Mouse (Mus musculus) hindbrain, embryonic 11.5 days (tissue): ENCODE measurements around the gene Rps25. TPM values are rescaled to one million over a fixed set of nuclear protein-coding genes. Genes with fewer than 3 reads are reported as not detected.
"Not testable (repeated sequence)": the region's sequence is repeated elsewhere in the genome, so short reads cannot be mapped to it uniquely, and the experiment has no call there.

Experiments used
- ATAC-seq: fragments of 200-750 bp; cut with Nextera tagmentation; 2 replicates; pipeline ENCODE4 v1.8.0; 2017; ENCODE audit warnings: mild to moderate bottlenecking, moderate TSS enrichment, moderate library complexity; ENCODE audit not compliant: low FRiP score
- DNase-seq: peaks from one replicate; pipeline ENCODE4 v3.0.0-alpha.2; 2015; ENCODE audit warnings: low spot score
- H3K27ac ChIP-seq: fragments of 300-500 bp; sonication (generic); 2 replicates; pipeline ENCODE4 v1.5.1; 2014; ENCODE audit warnings: mild to moderate bottlenecking, low read depth, low read length
- H3K27me3 ChIP-seq: fragments of 300-500 bp; sonication (generic); 2 replicates; pipeline ENCODE4 v1.6.1; 2014; ENCODE audit warnings: mild to moderate bottlenecking, low read length, moderate library complexity, mixed read lengths; ENCODE audit not compliant: control insufficient read depth, insufficient read depth
- H3K36me3 ChIP-seq: fragments of 300-500 bp; sonication (generic); 2 replicates; pipeline ENCODE4 v1.6.1; 2014; ENCODE audit warnings: mild to moderate bottlenecking, low read length, moderate library complexity, mixed read lengths; ENCODE audit not compliant: control insufficient read depth, insufficient read depth
- H3K4me1 ChIP-seq: fragments of 300-500 bp; sonication (generic); replicated peaks from 2 replicates; pipeline ENCODE4 v1.6.1; 2014; ENCODE audit warnings: low read length, mixed read lengths; ENCODE audit not compliant: control insufficient read depth, insufficient read depth
- H3K4me2 ChIP-seq: fragments of 300-500 bp; sonication (generic); replicated peaks from 2 replicates; pipeline ENCODE4 v1.6.1; 2014; ENCODE audit warnings: mild to moderate bottlenecking, low read depth, low read length
- H3K4me3 ChIP-seq: fragments of 300-500 bp; sonication (generic); 2 replicates; pipeline ENCODE4 v1.5.1; 2014; ENCODE audit warnings: low read depth, low read length
- H3K9ac ChIP-seq: fragments of 300-500 bp; sonication (generic); 2 replicates; pipeline ENCODE4 v1.6.1; 2014; ENCODE audit warnings: low read depth, low read length
- H3K9me3 ChIP-seq: fragments of 300-500 bp; sonication (generic); 2 replicates; pipeline ENCODE4 v1.6.1; 2016; ENCODE audit warnings: low read length; ENCODE audit not compliant: control insufficient read depth
- WGBS: fragments of 180-500 bp; shearing (Covaris S2); extraction: QIAGEN DNeasy Blood & Tissue Kit; methylation state at CpG from one replicate; pipeline ENCODE4 v1.1.7; 2014; 5-methylcytosine and 5-hydroxymethylcytosine counted together
- polyA plus RNA-seq: library from polyadenylated mRNA; unstranded; fragments of >200 nt; fragmentation: Nextera tagmentation; extraction: Ambion mirVana; gene quantifications from 2 replicates; pipeline ENCODE4 v1.2.1, GENCODE M21; 2014

Rps25 gene
- 1,535 and 1,670 TPM in 2 replicates for polyA plus RNA-seq

DNA sequence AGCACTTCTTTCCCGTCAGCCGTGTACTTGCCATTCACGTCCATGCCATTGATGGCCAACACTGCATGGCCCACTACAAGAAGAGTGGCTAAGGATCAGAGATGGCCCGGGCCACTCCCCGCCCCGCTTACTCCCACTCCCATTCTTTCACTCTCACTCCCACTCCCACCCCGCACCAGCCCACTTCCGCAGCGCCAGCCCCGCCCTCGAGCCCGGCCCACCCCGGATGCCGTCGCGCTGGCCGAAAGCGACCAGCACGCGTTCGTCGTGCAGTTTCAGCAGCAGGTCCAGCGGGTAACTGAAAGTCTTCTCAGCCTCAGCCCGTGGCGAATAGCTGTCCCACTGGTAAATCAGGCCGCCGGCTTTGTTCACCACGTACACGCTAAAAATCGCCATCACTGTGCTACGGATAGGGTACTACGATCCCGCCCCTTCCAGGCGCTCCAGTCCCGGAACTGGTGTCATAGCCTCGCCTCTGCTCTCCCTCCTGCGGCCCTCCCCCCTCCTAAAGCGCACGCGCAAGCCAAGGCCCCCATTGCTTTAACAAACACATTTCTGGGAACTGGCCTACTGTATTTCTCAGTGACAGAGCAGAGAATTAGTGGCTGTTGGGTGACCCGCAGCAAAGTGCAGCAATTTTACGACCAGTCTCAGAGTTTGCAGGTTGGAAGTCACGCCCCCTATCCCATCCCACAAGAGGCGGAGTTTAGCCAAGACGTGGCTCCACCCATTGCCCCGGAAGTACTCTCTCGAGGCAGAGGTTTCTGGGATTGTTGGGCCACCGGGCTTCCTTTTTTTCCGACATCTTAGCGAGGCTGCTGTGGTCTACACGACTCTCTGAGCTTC is at the start of gene Rps25, which contains the start of gene Trappc4:
TSS of gene Rps25 (plus strand) at position 234 of the 846 bp plus-strand sequence.
TSS of gene Trappc4 (minus strand) at position 695 of the 846 bp plus-strand sequence.
- H3K36me3 ChIP-seq: peaks cover 5% of the 10 kb centered on the region; the same call in 1 of the 2 replicates
- 0% methylated on average over 48 of the region's 51 CpGs for WGBS
- H3K4me1 ChIP-seq: no peaks in the 10 kb centered on the region
- peak within 1 kb of the TSS; percentile 81 for H3K9ac ChIP-seq
- DNase-seq (peak; percentile 97), ATAC-seq (peak; percentile 97)
- no peaks in the 10 kb centered on the region for H3K27me3 ChIP-seq
- H3K9me3 ChIP-seq: no peaks in the 10 kb centered on the region
- H3K4me3 ChIP-seq: peak within 1 kb of the TSS; percentile 87
- peak within 1 kb of the TSS; percentile 60 for H3K4me2 ChIP-seq
- peak within 1 kb of the TSS; percentile 92 for H3K27ac ChIP-seq

DNA sequence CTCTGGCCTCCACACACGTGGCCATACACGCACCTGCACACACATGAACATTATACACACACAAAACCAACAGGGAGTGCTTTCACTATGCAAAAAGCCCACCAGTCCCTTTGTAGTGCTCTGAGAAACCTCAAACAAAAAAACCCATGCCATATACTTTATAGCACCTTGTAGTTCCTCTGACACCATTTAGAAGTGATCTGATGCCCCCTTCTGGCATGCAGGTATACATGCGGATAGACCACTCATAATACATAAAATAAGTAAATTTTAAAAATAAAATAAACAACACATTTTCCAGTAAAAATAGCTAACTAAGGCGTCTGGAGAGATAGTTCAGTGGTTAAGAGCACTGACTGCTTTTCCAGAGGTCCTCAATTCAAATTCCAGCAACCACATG is 49.7 kb upstream of the Rps25 start:
- H3K36me3 ChIP-seq: peaks cover 30% of the 10 kb centered on the region
- 72% methylated on average over 4 of the region's 4 CpGs for WGBS
- ATAC-seq: no peak
- H3K4me1 ChIP-seq: no peaks in the 10 kb centered on the region
- H3K27ac ChIP-seq: no peak overlapping the region
- no peak overlapping the region for H3K9ac ChIP-seq
- DNase-seq: peak; percentile 31
- no peak overlapping the region for H3K4me2 ChIP-seq
- H3K27me3 ChIP-seq: no peaks in the 10 kb centered on the region
- H3K4me3 ChIP-seq: no peak overlapping the region
- H3K9me3 ChIP-seq: no peaks in the 10 kb centered on the region

DNA sequence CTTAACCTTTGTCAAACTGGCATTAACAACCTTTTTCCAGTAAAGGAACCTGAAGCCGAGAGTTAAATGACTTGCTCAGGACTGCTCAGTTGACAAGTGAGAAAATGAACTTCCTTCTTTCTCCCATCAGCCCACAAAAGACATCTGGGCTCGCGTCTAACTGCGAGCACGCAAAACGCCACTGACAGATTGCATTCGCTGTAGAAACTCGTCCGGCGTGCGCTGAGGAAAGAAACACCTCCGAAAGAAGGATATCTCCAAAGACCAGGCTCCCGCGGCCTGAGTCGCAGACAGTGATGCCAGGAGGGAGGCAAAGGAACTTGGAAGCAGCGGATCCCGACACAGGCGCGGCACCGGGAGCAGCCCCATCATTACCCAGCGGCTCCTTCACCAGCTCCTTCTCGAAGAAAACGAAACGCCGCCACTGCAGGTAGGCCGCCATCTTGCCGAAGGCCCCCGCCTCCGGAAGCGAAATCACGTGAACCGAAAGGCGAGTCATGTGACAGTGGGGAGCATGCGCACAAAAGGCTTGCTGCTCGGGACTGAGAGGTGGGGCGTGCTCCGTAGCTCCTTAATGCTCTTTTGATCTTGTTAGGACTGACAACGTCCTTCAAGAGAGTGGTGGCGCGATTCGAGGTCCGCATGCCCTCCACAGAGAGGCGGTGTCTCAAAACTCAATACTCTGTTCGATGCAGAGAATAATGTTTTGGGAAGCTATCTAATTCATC is 45.6 kb upstream of the Rps25 start, which contains the start of gene Vps11:
TSS of gene Vps11 (minus strand) at position 481 of the 728 bp plus-strand sequence.
- H3K9ac ChIP-seq: peak within 1 kb of the TSS; percentile 83
- ATAC-seq (peak; percentile 94), DNase-seq (peak; percentile 97)
- WGBS: 1% methylated on average over 44 of the region's 44 CpGs
- H3K4me3 ChIP-seq: peak within 1 kb of the TSS; percentile 74
- no peaks in the 10 kb centered on the region for H3K9me3 ChIP-seq
- no peaks in the 10 kb centered on the region for H3K4me1 ChIP-seq
- no peaks in the 10 kb centered on the region for H3K27me3 ChIP-seq
- H3K4me2 ChIP-seq: peak within 1 kb of the TSS; percentile 49
- H3K36me3 ChIP-seq: peaks cover 12% of the 10 kb centered on the region
- H3K27ac ChIP-seq: no peak within 1 kb of the TSS

DNA sequence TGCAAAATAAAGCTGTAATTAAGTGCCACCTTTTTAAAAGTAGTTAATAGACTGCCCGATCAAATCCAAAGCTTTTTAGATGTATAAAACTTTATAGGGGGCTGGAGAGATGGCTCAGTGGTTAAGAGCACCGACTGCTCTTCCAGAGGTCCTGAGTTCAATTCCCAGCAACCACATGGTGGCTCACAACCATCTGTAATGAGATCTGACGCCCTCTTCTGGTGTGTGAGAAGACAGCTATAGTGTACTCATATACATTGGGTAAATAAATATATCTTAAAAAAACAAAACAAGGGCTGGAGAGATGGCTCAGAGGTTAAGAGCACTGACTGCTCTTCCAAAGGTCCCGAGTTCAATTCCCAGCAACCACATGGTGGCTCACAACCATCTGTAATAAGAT is 45.0 kb upstream of the Rps25 start:
- Histone ChIP-seq H3K4me3 (peak overlapping the region; percentile 74; the same call in 1 of the 2 replicates), H3K4me2 (peak overlapping the region; percentile 26; the same call in 1 of the 2 replicates)
- DNase-seq, H3K27me3 ChIP-seq, H3K27ac ChIP-seq, H3K4me1 ChIP-seq, H3K36me3 ChIP-seq, H3K9ac ChIP-seq, H3K9me3 ChIP-seq: not testable (repeated sequence)
- 49% methylated on average over 4 of the region's 4 CpGs for WGBS
- ATAC-seq: 0 out of 2 replicates have a peak, but pooled peaks have one; percentile 30

DNA sequence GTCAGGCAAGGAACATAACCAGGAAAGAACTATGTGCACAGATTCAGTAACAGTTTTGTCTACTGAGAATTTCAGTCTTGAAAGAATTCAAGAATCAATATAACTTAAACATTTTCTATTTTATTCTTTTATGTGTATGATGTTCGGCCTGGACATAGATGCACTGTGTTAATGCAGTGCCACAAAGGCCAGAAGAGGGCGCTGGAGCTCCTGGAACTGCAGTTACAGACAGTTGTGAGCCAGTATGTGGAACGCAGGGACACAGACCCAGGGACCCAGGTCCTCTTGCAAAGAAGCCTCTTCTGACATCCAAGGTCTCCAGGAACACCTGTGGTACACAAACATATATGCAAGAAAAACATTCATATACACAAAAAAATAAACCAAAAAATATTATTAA is 42.5 kb upstream of the Rps25 start:
- H3K9me3 ChIP-seq: no peaks in the 10 kb centered on the region
- H3K27me3 ChIP-seq: no peaks in the 10 kb centered on the region
- H3K9ac ChIP-seq: no peak overlapping the region
- ATAC-seq (no peak), DNase-seq (peak; percentile 24)
- H3K4me1 ChIP-seq: no peaks in the 10 kb centered on the region
- H3K4me2 ChIP-seq: no peak overlapping the region
- no peak overlapping the region for H3K27ac ChIP-seq
- no peak overlapping the region for H3K4me3 ChIP-seq
- H3K36me3 ChIP-seq: no peaks in the 10 kb centered on the region
- WGBS: 64% methylated on average over 3 of the region's 3 CpGs

DNA sequence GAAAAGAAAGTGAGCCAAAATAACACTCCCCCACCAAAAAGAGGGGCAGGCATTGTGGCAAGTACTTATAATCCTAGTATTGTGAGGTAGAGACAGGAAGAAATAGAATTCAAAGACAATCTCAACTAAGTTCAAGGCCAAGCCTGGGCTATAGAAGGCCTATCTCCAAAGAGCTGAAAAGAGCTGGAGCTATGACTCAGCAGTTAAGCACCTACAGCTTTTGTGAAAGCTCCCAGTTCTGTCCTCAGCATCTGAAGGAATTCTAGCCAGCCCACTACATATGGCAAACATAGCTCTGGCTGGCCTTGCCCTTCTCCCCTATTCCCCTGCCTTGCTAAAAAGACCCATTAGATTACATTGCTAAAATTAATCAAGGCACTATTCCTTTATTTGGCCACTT is 33.6 kb upstream of the Rps25 start:
- Histone ChIP-seq H3K27me3 (no peaks in the 10 kb centered on the region), H3K4me3 (no peak overlapping the region), H3K4me1 (no peaks in the 10 kb centered on the region), H3K9me3 (no peaks in the 10 kb centered on the region), H3K4me2 (no peak overlapping the region), H3K9ac (no peak overlapping the region), H3K36me3 (no peaks in the 10 kb centered on the region), H3K27ac (no peak overlapping the region)
- no peak for ATAC-seq
- DNase-seq: no peak

DNA sequence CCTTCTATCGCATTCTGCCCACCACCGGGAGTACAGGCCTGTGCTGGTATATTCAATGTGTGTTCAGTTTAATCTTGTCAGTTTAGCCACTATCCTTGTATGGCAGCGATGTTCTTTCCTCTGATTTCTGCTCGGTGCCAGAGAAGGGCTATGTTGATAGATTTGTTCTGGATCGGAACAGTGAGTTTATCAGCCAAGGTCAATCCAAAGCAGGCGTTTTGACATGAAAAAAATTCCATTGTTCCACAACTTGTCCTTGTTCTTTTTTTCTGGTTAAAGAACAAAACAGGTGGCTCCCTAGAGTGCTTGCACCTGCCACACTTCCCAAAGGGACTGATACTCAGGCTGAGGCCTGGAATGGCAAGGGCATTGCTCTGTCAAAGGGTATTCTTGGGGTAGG is 30.8 kb upstream of the Rps25 start:
- no peak for ATAC-seq
- 95% methylated on average over 6 of the region's 6 CpGs for WGBS
- H3K27me3 ChIP-seq: no peaks in the 10 kb centered on the region
- no peak overlapping the region for H3K27ac ChIP-seq
- H3K36me3 ChIP-seq: 0 out of 2 replicates have a peak, but pooled peaks cover 1% of the 10 kb centered on the region
- H3K9ac ChIP-seq: no peak overlapping the region
- DNase-seq: no peak
- peaks cover 8% of the 10 kb centered on the region; the same call in 1 of the 2 replicates for H3K4me1 ChIP-seq
- H3K9me3 ChIP-seq: no peaks in the 10 kb centered on the region
- no peak overlapping the region for H3K4me3 ChIP-seq
- no peak overlapping the region for H3K4me2 ChIP-seq

DNA sequence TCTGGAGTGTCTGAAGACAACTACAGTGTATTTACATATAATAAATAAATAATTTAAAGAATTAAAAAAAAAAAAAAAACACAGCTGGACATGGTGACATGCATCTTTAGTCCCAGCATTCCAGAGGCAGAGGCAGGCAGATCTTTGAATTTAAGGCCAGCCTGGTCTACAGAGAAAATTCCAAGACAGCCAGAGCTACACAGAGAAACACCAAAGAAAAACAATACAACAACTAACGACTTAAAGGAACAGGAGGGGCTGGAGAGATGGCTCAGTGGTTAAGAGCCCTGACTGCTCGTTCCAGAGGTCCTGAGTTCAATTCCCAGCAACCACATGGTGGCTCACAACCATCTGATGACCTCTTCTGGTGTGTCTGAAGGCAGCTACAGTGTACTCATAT is 29.6 kb upstream of the Rps25 start:
- not testable (repeated sequence) for H3K4me2 ChIP-seq, H3K4me1 ChIP-seq, DNase-seq, ATAC-seq, H3K36me3 ChIP-seq, H3K27ac ChIP-seq, H3K9ac ChIP-seq, H3K4me3 ChIP-seq, H3K9me3 ChIP-seq, H3K27me3 ChIP-seq
- WGBS: 94% methylated on average over 2 of the region's 2 CpGs
